Mouse (Mus musculus) embryonic facial prominence, embryonic 14.5 days (tissue): ENCODE results near the gene Cep55. TPM values are rescaled to one million over a fixed set of nuclear protein-coding genes. Genes with fewer than 3 reads are reported as not detected.

Experiments
- ATAC-seq: fragments of 200-750 bp; cut with Nextera tagmentation; 2 replicates; pipeline ENCODE4 v1.8.0; 2017; ENCODE audit warnings: low read depth, moderate number of reproducible peaks, moderate TSS enrichment
- DNase-seq: peaks from one replicate; pipeline ENCODE4 v3.0.0-alpha.2; 2015; ENCODE audit warnings: low spot score
- H3K27ac ChIP-seq: fragments of 300-500 bp; sonication (generic); replicated peaks from 2 replicates; pipeline ENCODE4 v1.5.1; 2014; ENCODE audit warnings: low read depth, mild to moderate bottlenecking, low read length, moderate library complexity
- H3K27me3 ChIP-seq: fragments of 300-500 bp; sonication (generic); replicated peaks from 2 replicates; pipeline ENCODE4 v1.6.1; 2014; ENCODE audit warnings: low read length; ENCODE audit not compliant: control insufficient read depth, insufficient read depth
- H3K36me3 ChIP-seq: fragments of 300-500 bp; sonication (generic); 2 replicates; pipeline ENCODE4 v1.6.1; 2014; ENCODE audit warnings: low read length, mixed read lengths; ENCODE audit not compliant: control insufficient read depth, insufficient read depth
- H3K4me1 ChIP-seq: fragments of 300-500 bp; sonication (generic); 2 replicates; pipeline ENCODE4 v1.6.1; 2014; ENCODE audit warnings: antibody characterized with exemption, low read length; ENCODE audit not compliant: control insufficient read depth, insufficient read depth
- H3K4me2 ChIP-seq: fragments of 300-500 bp; sonication (generic); 2 replicates; pipeline ENCODE4 v1.6.1; 2014; ENCODE audit warnings: low read depth, mild to moderate bottlenecking, low read length, moderate library complexity, mixed read lengths
- H3K4me3 ChIP-seq: fragments of 300-500 bp; sonication (generic); 2 replicates; pipeline ENCODE4 v1.5.1; 2014; ENCODE audit warnings: low read depth, mild to moderate bottlenecking, low read length
- H3K9ac ChIP-seq: fragments of 300-500 bp; sonication (generic); 2 replicates; pipeline ENCODE4 v1.6.1; 2014; ENCODE audit warnings: low read depth, mild to moderate bottlenecking, low read length, moderate library complexity, mixed read lengths
- H3K9me3 ChIP-seq: fragments of 300-500 bp; sonication (generic); 2 replicates; pipeline ENCODE4 v1.6.1; 2016; ENCODE audit warnings: low read length; ENCODE audit not compliant: control insufficient read depth
- WGBS: fragments of 180-500 bp; shearing (Covaris S2); extraction: QIAGEN DNeasy Blood & Tissue Kit; methylation state at CpG from one replicate; pipeline ENCODE4 v1.1.7; 2014; 5-methylcytosine and 5-hydroxymethylcytosine counted together
- polyA plus RNA-seq: library from polyadenylated mRNA; unstranded; fragments of >200 nt; fragmentation: Nextera tagmentation; extraction: Ambion mirVana; gene quantifications from 2 replicates; pipeline ENCODE4 v1.2.1, GENCODE M21; 2014

The Cep55 gene
- 18.2 and 23.0 TPM in 2 replicates for polyA plus RNA-seq

DNA sequence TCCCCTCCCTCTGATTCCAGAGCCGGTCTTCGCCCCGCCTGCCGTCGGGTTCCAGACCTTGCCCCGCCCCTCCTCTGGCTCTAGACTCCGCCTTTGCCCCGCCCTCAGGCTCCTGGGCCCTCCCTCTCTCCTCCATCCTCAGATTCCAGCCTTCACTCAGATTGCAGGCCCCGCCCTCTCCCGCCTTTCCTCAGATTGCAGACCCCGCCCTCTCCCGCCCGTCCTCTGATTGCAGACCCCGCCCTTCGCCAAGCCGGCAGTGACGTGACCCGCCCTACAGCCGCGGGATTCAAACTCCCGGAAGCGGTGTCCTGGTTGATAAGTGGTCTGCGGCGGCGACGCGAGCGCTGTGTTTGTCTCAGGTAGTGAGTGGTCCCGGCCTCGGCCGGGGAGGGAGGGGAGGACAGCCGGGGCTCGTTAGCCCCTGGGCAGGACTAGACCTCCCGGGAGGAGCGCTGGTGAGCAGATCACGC lies at the start of gene Cep55:
TSS of gene Cep55 (plus strand) at position 292 of the 473 bp plus-strand sequence.
- WGBS: 1% methylated on average over 26 of the region's 36 CpGs
- Histone ChIP-seq H3K4me2 (peak within 1 kb of the TSS; percentile 80), H3K27ac (no peak within 1 kb of the TSS; the same call in 1 of the 2 replicates), H3K27me3 (no peaks in the 10 kb centered on the region), H3K36me3 (peaks cover 16% of the 10 kb centered on the region), H3K9me3 (no peaks in the 10 kb centered on the region), H3K4me3 (peak within 1 kb of the TSS; percentile 76), H3K9ac (peak within 1 kb of the TSS; percentile 68), H3K4me1 (peaks cover 12% of the 10 kb centered on the region)
- DNase-seq (peak; percentile 99), ATAC-seq (peak; percentile 94)

DNA sequence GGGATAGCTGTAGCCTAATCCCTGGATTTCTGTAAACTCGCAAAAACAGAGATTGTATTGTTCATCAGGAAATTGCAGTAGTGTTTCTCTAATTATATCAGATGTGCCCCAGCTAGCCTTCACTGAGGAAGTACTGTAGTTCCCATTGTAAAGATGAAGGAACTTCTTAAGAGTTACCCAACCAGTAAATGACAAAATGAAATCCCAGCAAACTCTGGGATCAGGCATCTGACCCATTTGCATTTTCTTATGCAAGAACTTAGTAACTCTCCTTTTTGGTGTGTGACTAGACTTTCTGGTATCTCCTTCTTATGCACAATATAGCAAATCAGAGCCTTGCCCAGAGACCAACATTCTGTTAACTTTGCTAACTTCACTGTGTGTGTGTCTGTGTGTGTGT lies 43.4 kb upstream of the Cep55 start:
- WGBS: 53% methylated on average over 1 of the region's 1 CpGs
- DNase-seq (no peak), ATAC-seq (no peak)
- peaks cover 4% of the 10 kb centered on the region; the same call in 1 of the 2 replicates for H3K4me1 ChIP-seq
- H3K4me3 ChIP-seq: no peak overlapping the region
- H3K27me3 ChIP-seq: no peaks in the 10 kb centered on the region
- H3K4me2 ChIP-seq: no peak overlapping the region
- H3K9me3 ChIP-seq: peaks cover 3% of the 10 kb centered on the region; the same call in 1 of the 2 replicates
- H3K36me3 ChIP-seq: no peaks in the 10 kb centered on the region
- H3K9ac ChIP-seq: no peak overlapping the region
- H3K27ac ChIP-seq: no peak overlapping the region

DNA sequence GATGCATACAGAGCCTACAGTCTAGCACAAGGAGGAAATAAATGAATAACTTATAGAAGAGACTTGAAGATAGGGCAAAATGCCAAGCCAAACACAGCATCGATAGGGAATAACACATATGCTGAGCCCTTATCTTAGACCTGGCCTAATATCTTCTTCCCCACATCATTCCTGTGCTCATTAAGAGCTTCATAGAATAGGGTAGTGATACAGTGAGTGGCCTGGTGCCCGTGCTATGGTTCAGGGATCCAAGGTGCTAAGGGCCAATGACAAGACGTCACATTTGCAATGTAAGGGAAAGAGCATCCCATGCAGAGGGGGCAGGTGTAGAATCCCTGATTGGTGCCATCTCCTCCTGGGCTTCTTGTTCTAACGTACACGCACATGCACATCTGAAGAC lies 40.4 kb upstream of the Cep55 start:
- 89% methylated on average over 5 of the region's 5 CpGs for WGBS
- H3K27ac ChIP-seq: no peak overlapping the region
- no peaks in the 10 kb centered on the region for H3K9me3 ChIP-seq
- ATAC-seq (no peak), DNase-seq (no peak)
- no peaks in the 10 kb centered on the region for H3K27me3 ChIP-seq
- peaks cover 4% of the 10 kb centered on the region; the same call in 1 of the 2 replicates for H3K4me1 ChIP-seq
- no peak overlapping the region for H3K4me2 ChIP-seq
- H3K9ac ChIP-seq: no peak overlapping the region
- no peak overlapping the region for H3K4me3 ChIP-seq
- H3K36me3 ChIP-seq: no peaks in the 10 kb centered on the region

DNA sequence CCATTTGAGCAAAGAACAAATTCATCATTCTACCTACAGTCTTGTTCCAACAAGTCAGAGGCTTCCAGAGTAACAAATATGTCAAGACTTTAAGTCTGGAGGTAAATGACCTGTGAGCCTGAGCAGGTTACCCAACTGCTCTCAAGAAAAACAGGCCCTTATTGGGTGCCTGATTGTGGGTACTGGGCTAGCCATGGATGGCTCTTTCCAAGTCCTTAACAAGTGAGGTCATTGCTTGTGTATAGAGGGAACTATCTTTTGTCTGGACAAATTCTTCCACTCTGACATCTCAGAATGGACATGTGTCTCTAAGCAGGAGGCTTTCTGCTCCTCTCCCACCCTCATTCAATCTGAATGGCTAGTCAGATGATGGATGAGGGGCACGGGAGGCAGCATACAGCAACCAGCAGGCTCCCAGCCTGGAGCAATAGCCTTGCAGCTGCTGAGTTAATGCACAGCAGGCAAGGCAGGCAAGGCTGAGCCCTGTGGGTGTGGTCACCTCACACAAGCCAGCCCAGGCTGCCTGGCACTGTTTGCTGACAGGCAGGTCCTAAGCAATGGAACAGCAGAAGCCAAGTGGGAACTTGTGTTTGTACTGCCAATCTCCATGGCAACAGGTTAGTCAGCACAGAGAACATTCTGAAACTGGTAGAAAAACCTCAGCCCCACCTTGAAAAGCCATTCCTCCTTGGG lies 39.5 kb upstream of the Cep55 start:
- peak overlapping the region; percentile 24; the same call in 1 of the 2 replicates for H3K27ac ChIP-seq
- no peak overlapping the region for H3K4me3 ChIP-seq
- 6% methylated on average over 1 of the region's 1 CpGs for WGBS
- no peaks in the 10 kb centered on the region for H3K36me3 ChIP-seq
- no peak overlapping the region for H3K4me2 ChIP-seq
- ATAC-seq (peak; percentile 95), DNase-seq (peak; percentile 95)
- H3K9me3 ChIP-seq: no peaks in the 10 kb centered on the region
- peaks cover 4% of the 10 kb centered on the region; the same call in 1 of the 2 replicates for H3K4me1 ChIP-seq
- H3K9ac ChIP-seq: no peak overlapping the region
- no peaks in the 10 kb centered on the region for H3K27me3 ChIP-seq

DNA sequence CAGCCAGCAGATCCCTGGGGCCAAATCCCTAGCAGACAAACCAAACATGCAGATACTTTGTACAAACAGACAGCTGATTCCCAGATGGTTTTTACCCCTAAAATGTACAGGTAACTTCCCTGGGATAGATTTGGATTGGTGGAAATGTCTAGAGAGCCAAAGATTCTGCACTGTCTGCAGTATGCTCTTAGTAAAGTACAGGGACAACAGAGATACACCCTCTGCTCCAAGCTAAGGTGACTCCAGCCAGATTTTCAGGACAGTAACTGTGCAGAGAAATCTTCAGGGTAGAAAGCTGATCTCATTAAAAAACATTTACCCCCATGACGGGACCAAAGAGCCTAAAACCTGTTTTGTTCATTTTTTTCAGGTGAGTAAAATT lies 38.9 kb upstream of the Cep55 start:
- peak; percentile 56; the same call in 1 of the 2 replicates for ATAC-seq
- DNase-seq: no peak
- H3K4me1 ChIP-seq: peaks cover 4% of the 10 kb centered on the region; the same call in 1 of the 2 replicates
- H3K9ac ChIP-seq: no peak overlapping the region
- no peak overlapping the region for H3K4me3 ChIP-seq
- no peaks in the 10 kb centered on the region for H3K36me3 ChIP-seq
- no peak overlapping the region for H3K4me2 ChIP-seq
- WGBS: 49% methylated on average over 1 of the region's 1 CpGs
- H3K27ac ChIP-seq: peak overlapping the region; percentile 24
- no peaks in the 10 kb centered on the region for H3K27me3 ChIP-seq
- H3K9me3 ChIP-seq: no peaks in the 10 kb centered on the region

DNA sequence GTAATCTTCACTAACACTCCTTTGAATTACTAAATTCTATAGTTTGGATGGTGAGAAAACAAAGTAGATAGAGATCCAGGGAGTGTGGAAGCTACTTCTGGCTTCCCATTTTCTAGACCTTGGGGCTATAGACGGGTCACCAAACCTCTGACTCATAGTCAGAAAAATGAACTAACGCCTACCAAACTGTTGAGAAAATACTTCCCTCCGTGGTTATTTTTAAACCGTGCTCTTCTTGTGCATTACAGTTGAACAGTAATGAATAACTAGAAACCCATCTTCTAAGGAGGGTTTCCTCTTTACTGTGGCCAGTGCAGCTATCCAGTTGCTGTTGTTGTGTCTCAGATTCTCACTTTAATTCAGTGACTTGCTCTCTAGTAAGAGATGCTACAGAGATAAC lies 32.1 kb upstream of the Cep55 start:
- Histone ChIP-seq H3K4me3 (no peak overlapping the region), H3K4me2 (no peak overlapping the region), H3K36me3 (no peaks in the 10 kb centered on the region), H3K27ac (no peak overlapping the region), H3K9me3 (no peaks in the 10 kb centered on the region), H3K4me1 (peaks cover 8% of the 10 kb centered on the region), H3K9ac (no peak overlapping the region), H3K27me3 (no peaks in the 10 kb centered on the region)
- 74% methylated on average over 4 of the region's 4 CpGs for WGBS
- ATAC-seq (no peak), DNase-seq (no peak)

DNA sequence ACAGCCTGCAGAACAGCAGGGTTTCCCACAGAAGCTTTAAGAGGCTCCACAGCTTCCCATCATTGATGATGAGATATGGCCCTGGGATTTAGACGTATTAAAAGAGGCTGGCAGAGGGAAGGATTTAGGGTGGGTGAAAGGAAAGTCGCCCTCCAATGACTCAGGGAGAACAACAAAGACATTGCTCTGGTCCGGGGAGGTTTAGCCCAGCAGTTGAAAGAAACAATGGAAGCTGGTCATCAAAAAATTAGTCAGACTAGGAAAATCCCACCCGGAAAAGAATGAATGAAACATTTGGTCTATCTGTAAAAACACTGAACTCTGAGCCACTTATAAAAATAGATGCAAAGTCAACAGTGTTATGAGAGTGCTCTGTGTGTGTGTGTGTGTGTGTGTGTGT lies 31.2 kb upstream of the Cep55 start:
- H3K27me3 ChIP-seq: no peaks in the 10 kb centered on the region
- peaks cover 8% of the 10 kb centered on the region for H3K4me1 ChIP-seq
- no peak for ATAC-seq
- no peak overlapping the region for H3K4me2 ChIP-seq
- 74% methylated on average over 4 of the region's 4 CpGs for WGBS
- no peak overlapping the region for H3K4me3 ChIP-seq
- H3K36me3 ChIP-seq: no peaks in the 10 kb centered on the region
- H3K9ac ChIP-seq: no peak overlapping the region
- no peak for DNase-seq
- H3K9me3 ChIP-seq: no peaks in the 10 kb centered on the region
- H3K27ac ChIP-seq: no peak overlapping the region

DNA sequence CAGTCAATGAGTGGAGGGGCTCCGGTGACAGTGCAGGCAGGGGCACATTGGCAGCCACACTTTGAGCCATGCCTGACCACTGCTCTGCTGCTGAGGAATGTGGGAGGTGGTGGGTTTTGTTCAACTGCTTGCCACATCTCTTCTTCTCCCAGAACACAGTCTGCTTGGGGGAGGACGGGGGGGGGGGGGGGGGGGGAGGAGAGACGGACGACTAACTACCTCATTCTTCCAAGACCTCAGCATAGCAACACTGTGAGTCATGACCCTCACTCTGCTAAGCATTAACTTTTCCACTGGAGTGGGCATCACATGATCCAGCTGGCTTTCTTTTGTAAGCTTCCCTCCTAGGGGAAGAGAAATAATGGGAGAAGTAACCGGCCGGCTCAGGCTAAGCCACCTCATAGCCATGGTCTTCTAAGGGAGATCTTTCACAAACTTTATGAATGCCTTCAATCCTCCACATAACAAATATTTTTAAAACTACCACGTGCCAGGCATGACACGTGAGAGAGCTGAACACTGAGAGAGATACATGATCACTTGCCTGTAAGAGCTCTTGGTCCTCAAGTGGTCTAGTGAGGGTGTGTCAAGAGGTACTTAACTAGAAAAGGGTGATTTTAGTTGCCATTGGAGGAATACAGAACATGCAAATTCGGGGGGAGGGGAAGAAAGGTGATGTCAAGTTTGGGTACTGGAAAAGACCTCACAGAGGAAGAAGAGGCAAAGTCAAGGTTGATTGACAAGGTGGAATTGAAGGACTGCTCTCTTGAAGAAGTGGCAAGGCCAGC lies 29.4 kb upstream of the Cep55 start:
- DNase-seq (peak; percentile 60), ATAC-seq (peak; percentile 65; the same call in 1 of the 2 replicates)
- no peak overlapping the region for H3K27ac ChIP-seq
- H3K4me1 ChIP-seq: peaks cover 11% of the 10 kb centered on the region
- H3K36me3 ChIP-seq: no peaks in the 10 kb centered on the region
- 51% methylated on average over 8 of the region's 9 CpGs for WGBS
- H3K9me3 ChIP-seq: no peaks in the 10 kb centered on the region
- no peak overlapping the region for H3K4me3 ChIP-seq
- H3K27me3 ChIP-seq: no peaks in the 10 kb centered on the region
- H3K9ac ChIP-seq: no peak overlapping the region
- H3K4me2 ChIP-seq: no peak overlapping the region
